Mouse (Mus musculus): ENCODE measurements at regions not wholly inside any gene's neighbourhood (a gene's known extent, or its start where the extent isn't known, plus 50 kb on each side); places are given as distances from the start of the nearest gene placed in this dataset.

GRCm38 (mm10) chr11:12521286-12521685 lies 56.5 kb upstream of the Cobl start:
- Histone ChIP-seq H3K36me3 (replicated peaks) (no peaks in the 10 kb centered on the region), H3K4me3 (no peak overlapping the region), H3K27me3 (replicated peaks) (no peaks in the 10 kb centered on the region), H3K9ac (no peak overlapping the region), H3K4me2 (no peak overlapping the region), H3K4me1 (no peaks in the 10 kb centered on the region), H3K27ac (0 out of 2 replicates have a peak overlapping the region, but pooled peaks have one; percentile 32), H3K9me3 (no peaks in the 10 kb centered on the region)
- ATAC-seq (replicated peaks): peak; percentile 66
- WGBS: 48% methylated on average over 3 of the region's 3 CpGs

- Histone ChIP-seq H3K27ac (no peak overlapping the region), H3K4me3 (no peak overlapping the region), H3K27me3 (replicated peaks) (no peaks in the 10 kb centered on the region), H3K9me3 (no peaks in the 10 kb centered on the region), H3K4me2 (no peak overlapping the region), H3K4me1 (no peaks in the 10 kb centered on the region), H3K36me3 (replicated peaks) (no peaks in the 10 kb centered on the region), H3K9ac (no peak overlapping the region)
- 92% methylated on average over 2 of the region's 2 CpGs for WGBS
- no peak for ATAC-seq (replicated peaks)
Measured at GRCm38 (mm10) chr11:12516374-12516773, 51.6 kb upstream of the Cobl start.
